Comparison of ENCODE assay signal across 8 mouse cellular contexts in the genomic region with DNA sequence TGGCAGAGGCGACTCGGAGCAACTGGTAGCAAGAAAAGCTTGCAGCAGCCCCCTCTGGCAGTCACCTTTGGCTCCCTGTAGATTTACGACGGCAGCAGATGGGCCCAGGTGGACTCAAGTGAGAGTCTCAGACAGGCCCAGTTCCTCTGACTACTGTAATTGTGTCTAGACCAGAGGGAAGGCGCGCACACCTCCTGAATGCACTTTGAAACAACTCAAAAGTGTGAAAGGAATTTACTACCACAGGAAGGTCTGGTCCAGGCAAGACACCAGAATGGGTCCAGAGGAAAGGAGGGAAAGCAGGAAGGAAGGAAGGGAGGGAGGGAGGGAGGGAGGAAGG.
DNase-seq lines count a peak whose midpoint lies in the region; ATAC-seq and TF ChIP-seq lines count a peak whose summit lies in the region.

No protein-coding gene starts in this region.

- no peaks in the 10 kb centered on the region for H3K36me3 ChIP-seq in lung, postnatal 0 days (ENCODE audit: insufficient read depth, low read length)
- no peaks in the 10 kb centered on the region for H3K36me3 ChIP-seq in limb, embryonic 13.5 days
- no peaks in the 10 kb centered on the region for H3K36me3 ChIP-seq in small intestine, adult 2 months (ENCODE audit: control insufficient read depth, insufficient read depth, low read length)

- no peak for TF ChIP-seq POLR2A in small intestine, adult 2 months (IDR thresholded peaks at IDR 0.05; ENCODE audit: low read depth, low read length)

- 23% methylated on average over 6 of the region's 6 CpGs for WGBS in lung, postnatal 0 days
- WGBS in limb, embryonic 13.5 days, result 6% methylated on average over 6 of the region's 6 CpGs
- 19% methylated on average over 6 of the region's 6 CpGs for WGBS in small intestine, adult 2 months

- H3K9ac ChIP-seq in lung, postnatal 0 days (replicated peaks; ENCODE audit: low read depth), result no peak overlapping the region
- peak overlapping the region; percentile 54; the same call in 1 of the 2 replicates for H3K9ac ChIP-seq in limb, embryonic 13.5 days

- ATAC-seq in cerebellum, adult (ENCODE audit: insufficient number of reproducible peaks, low FRiP score, low TSS enrichment), result 0 out of 2 replicates have a peak, but pooled peaks have one; percentile 8
- 0 out of 2 replicates have a peak, but pooled peaks have one; percentile 12 for ATAC-seq in lung, postnatal 0 days
- ATAC-seq in limb, embryonic 13.5 days (ENCODE audit: low FRiP score, low read depth), result peak; percentile 58; the same call in 1 of the 2 replicates

- no peak for DNase-seq in cerebellum, adult 8-10 months
- no peak for DNase-seq in lung, postnatal 0 days (ENCODE audit: low spot score)
- DNase-seq in lung, postnatal 10 days, result no peak
- no peak for DNase-seq in right cerebral cortex, postnatal 4 days
- DNase-seq in layer of hippocampus, postnatal 36 days, result no peak

- H3K27me3 ChIP-seq in lung, postnatal 0 days (replicated peaks; ENCODE audit: insufficient read depth, low read length), result no peaks in the 10 kb centered on the region
- H3K27me3 ChIP-seq in limb, embryonic 13.5 days, result no peaks in the 10 kb centered on the region
- H3K27me3 ChIP-seq in small intestine, adult 2 months (ENCODE audit: control insufficient read depth, insufficient read depth, low read length), result no peaks in the 10 kb centered on the region

- no peaks in the 10 kb centered on the region; the same call in none of the 2 replicates for H3K4me1 ChIP-seq in lung, postnatal 0 days (ENCODE audit: insufficient read depth, low read depth, low read length)
- peaks cover 41% of the 10 kb centered on the region for H3K4me1 ChIP-seq in limb, embryonic 13.5 days
- H3K4me1 ChIP-seq in small intestine, adult 2 months (ENCODE audit: control insufficient read depth, insufficient read depth, insufficient read length, low read length), result peaks cover 9% of the 10 kb centered on the region

- no peak for TF ChIP-seq CTCF in lung, postnatal 0 days (IDR thresholded peaks at IDR 0.05)
- no peak for TF ChIP-seq CTCF in small intestine, adult 2 months (IDR thresholded peaks at IDR 0.05; ENCODE audit: extremely low read depth, insufficient read length, insufficient replicate concordance, low read depth, low read length)

- no peak for TF ChIP-seq EP300 in lung, postnatal 0 days (IDR thresholded peaks at IDR 0.05)

- H3K27ac ChIP-seq in lung, postnatal 0 days (ENCODE audit: low read length), result no peak overlapping the region
- peak overlapping the region; percentile 87 for H3K27ac ChIP-seq in limb, embryonic 13.5 days
- H3K27ac ChIP-seq in small intestine, adult 2 months (ENCODE audit: insufficient read depth, low read depth, low read length), result no peak overlapping the region

- 0 out of 2 replicates have a peak overlapping the region, but pooled peaks have one; percentile 17 for H3K4me3 ChIP-seq in lung, postnatal 0 days (ENCODE audit: low read depth, low read length)
- peak overlapping the region; percentile 30 for H3K4me3 ChIP-seq in limb, embryonic 13.5 days
- peak overlapping the region; percentile 47 for H3K4me3 ChIP-seq in small intestine, adult 2 months (ENCODE audit: low read depth, low read length)

- peak overlapping the region; percentile 52 for H3K4me2 ChIP-seq in lung, postnatal 0 days (replicated peaks; ENCODE audit: low read depth, low read length)
- peak overlapping the region; percentile 63 for H3K4me2 ChIP-seq in limb, embryonic 13.5 days (replicated peaks)

- no peaks in the 10 kb centered on the region for H3K9me3 ChIP-seq in lung, postnatal 0 days (ENCODE audit: low read length)
- H3K9me3 ChIP-seq in limb, embryonic 13.5 days, result no peaks in the 10 kb centered on the region

Comparison
In these comparisons a context has a peak if more than half of its experiments do, and no peak if none do; other contexts are left out.
1. ATAC-seq: peak in every context shown above with its lines; median percentile 58 in limb, embryonic 13.5 days; 12 in lung, postnatal 0 days; 8 in cerebellum, adult.